Mouse (Mus musculus) adipocyte (in vitro differentiated cells): ENCODE measurements at regions not wholly inside any gene's neighbourhood (a gene's known extent, or its start where the extent isn't known, plus 50 kb on each side); places are given as distances from the start of the nearest gene placed in this dataset.
A peak's percentile ranks its signal among the peaks of the same experiment; 100 is the strongest.

Source experiments
- DNase-seq: peaks from one replicate; pipeline ENCODE4 v3.0.0-alpha.2; 2016; ENCODE audit warnings: low spot score

GRCm38 (mm10) chr2:109402556-109402955 is 122.0 kb upstream of the Mettl15 start:
- no peak for DNase-seq

GRCm38 (mm10) chr2:109404262-109404661 is 123.7 kb upstream of the Mettl15 start:
- no peak for DNase-seq

DNA sequence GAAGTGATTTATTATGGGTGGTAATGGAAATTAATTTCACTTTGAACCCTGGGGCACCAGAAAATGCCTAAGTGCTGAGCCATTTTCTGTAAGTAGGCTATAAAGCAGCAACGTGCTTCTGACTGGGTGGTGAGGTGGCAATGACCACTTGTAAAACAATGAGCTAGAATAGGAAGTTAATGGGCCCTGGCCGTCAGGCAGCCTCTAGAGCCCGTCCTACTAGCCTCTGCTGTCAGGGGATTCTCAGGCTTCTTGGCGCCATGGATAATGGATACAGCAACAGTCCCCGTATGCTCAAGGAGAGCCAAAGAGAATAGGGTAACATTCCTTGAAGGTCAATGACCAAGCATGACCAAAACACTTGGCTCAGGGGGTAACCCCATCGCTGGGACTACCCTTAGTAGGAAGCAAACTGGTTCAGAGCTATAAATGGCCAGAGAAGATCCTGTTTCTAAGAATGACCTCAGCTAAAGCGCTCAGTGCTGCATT is 126.1 kb upstream of the Mettl15 start:
- DNase-seq, result no peak

GRCm38 (mm10) chr2:109420098-109420497 is 139.6 kb upstream of the Mettl15 start:
- no peak for DNase-seq

DNA sequence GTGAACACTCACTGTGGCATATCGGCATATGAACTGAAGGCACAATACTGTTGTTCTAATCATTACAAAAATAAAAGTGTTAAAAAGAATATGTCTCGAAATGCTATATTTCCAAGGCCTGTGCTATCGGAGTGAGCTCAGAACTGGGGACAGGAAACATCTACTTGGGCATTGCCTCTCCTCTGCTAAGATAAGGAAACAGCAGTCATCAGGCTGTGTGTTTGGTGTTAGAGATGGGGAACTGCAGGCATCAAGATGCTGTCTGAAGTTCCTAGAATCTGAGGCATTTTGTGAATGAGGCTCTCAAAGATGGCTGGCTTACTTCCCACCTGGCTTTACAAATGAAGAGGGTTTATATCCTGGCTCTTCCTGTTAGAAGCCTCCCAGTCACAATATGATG is 150.6 kb upstream of the Mettl15 start:
- DNase-seq, result no peak

- no peak for DNase-seq
Observed at GRCm38 (mm10) chr2:109442551-109443120, 162.1 kb upstream of the Mettl15 start.

- no peak for DNase-seq
Observed at GRCm38 (mm10) chr2:109443521-109444066, 163.0 kb upstream of the Mettl15 start.

DNA sequence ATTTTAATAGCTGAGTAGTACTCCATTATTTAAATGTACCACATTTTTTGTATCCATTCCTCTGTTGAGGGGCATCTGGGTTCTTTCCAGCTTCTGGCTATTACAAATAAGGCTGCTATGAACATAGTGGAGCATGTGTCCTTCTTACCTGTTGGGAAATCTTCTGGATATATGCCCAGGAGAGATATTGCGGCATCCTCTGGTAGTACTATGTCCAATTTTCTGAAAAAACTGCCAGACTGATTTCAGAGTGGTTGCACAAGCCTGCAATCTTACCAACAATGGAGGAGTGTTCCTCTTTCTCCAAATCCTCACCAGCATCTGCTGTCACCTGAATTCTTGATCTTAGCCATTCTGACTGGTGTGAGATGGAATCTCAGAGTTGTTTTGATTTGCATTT is 181.7 kb upstream of the Mettl15 start:
- DNase-seq, result peak; percentile 22

DNA sequence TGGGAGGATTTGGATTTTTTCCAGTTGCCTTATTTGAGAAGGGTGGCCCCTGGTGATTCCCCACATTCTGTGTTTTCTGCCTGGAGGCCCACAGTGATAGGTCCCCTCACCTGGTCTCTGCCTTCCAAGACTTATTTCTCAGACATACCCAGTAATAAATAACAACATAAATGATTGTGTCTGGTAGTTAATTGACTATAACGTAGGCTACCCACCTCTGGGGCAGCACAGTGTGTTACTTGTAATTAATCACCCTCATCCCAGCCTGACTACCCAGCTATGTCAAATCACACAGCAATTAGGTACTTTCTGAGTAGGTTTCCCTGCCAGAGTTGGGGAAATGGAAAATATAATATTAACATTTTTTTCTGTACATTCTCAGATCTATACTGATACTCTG is 190.2 kb upstream of the Bdnf start:
- no peak for DNase-seq

DNA sequence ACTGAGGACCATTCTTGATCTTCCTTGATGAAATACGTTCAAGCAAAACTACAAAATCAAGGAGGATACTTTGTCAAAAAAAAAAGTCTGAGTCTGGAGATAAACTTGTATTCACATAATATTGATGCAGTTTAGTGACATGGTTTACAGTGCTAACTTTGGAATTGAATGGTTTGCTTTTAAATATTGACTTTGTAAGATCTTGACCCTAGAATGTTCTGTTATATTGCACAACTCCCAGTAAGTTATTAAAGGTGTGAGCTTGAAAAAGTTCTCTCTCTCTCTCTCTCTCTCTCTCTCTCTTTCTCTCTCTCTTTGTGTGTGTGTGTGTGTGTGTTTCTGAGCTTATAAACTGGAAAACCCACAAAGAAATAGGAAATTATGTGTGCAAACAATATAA is 186.9 kb upstream of the Bdnf start:
- DNase-seq, result no peak

DNA sequence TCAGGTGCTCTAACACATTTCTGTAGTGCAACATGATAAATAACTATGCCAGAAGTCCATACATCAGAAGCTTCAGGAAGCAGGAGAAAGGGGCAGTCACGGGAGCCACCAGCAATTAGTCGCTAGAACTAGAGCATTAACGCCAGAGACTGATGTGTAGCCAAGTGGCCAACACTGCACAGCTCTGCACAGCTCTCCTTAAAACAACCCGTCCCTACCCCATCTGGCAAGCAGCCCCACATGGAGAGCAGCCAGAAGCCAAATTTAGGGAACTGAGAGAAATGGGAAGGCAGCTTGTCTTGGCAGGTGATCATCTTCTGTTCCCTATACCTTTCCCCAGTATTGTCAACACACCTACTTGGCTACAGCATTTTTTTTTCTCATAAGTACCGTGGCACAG is 172.3 kb upstream of the Bdnf start:
- DNase-seq, result peak; percentile 50

DNA sequence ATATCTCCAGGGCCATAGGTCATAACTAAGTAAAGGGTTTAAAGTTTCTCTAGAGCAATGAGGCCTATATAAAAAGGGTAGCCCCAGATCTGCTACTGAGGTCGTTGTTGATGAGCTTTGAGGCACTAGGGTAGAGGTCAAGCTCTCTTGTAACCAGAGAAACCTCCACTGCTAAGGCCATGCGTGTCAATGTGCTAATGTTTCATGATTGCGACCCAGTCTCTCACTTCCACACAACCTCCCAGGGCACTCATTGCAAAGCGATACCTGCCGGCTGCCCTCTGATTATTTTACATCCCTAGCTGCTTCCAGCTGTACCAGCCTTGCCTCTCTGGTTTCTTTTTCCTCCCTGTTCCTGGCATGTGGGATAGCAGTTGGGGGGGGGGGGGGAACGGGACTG is 169.6 kb upstream of the Bdnf start:
- no peak for DNase-seq

DNA sequence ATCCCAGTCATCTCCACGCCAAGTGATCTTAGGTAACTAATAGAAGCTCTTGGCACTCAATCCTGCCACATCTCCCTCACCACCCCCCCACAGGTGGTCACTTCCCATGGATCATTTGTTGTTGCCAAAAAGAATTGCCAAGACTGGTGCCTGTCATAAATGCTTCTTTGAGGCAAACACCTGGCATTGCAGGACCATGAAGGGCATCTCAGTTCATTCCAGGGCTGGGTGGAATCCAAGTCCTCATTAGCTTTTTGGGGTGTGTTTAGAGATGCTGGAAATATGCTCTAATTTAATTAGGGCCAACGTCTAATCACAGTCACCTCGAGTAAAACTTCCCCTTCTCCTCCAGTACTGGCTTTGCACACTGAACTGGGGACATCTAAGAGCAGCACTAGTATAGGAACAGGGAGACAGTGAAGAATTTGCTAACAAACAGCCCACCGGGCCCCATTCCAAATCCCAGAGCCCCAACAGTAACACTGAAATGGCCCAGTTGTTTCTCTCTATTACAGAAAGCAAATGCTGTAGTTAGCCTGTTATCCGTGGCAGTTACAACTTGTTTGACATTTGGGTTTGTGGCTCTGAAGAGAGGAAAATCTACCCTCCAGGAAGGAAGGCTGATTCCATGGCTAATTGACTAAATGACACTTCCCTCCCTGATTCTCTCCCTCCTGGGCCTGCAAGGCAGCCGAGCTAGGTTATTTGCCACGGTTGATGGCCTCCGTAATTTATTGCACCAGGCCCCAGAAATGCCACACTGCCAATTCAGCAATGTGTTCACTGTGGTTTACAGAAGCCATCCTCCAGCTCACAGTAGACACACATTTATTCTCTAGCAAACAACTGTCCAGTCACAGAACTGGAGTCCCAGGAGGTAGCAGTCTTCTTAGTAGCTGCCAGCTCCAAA is 164.2 kb upstream of the Bdnf start:
- no peak for DNase-seq

GRCm38 (mm10) chr2:109511142-109511541 is 163.4 kb upstream of the Bdnf start:
- no peak for DNase-seq

DNA sequence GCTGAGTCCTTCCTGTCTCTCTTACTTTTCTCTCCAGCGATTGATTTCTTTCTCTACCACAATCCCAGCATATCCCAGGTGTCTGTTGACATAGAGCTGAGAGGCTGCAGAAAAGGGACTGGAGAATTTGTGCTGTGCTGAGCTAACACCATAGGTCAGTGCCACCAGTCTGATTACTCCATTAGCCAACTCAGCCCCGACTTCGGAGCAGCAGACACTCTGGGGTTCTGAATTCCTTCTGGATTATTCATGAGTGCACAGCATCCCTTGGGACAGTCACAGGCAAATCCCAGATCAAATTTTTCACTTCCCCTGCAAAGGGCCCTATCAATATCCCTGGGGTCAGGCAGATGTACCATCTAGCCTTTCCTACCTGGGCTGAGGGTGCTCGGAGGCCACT is 155.2 kb upstream of the Bdnf start:
- no peak for DNase-seq

DNA sequence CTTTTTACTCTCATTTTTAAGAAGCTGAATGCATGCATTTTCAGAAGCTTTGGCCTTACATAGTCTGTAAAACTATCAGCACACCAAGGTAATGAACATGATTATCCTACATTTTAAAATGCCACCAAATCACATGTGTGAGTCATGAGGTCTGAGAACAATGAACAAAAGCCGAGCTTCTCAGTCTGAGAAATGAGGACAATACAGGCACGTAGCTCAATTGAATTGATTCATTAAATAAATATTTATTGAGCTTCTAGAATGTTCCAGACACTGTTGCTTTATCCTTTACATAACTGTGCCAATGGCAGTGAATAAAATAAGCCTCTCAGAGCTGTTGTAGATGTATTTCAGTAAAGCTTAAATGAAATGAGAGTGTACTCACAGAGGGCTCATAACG is 154.0 kb upstream of the Bdnf start:
- no peak for DNase-seq

GRCm38 (mm10) chr2:109539519-109539918 is 135.0 kb upstream of the Bdnf start:
- DNase-seq, result no peak

DNA sequence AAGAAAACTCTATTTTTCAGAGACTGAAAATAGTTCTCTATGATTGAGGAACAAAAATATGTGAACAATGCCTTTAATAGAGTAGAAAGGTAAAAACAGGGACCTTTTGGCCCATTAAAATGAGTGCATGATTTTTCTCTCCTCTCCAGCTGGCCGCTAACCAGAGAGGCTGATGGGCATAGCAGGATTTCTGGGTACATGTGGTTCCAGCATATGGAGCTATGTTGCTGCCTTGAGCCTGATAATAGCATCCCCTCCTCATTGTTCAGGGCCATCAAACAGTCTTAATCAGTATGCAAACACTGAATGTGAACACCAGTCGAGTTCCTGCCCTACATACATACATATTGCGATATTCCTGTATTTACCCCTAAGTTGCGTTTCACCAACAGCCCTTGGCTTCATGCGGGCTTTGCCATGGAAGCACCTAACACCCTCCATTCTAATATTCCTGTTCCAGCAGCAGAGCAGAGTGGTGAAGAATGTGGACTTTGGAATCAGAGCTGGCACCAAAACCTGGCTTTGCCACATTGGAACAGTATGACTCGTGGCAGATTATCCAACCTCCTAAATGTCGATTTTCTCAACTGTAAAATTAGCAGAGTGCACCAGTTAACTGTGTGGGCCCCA is 127.9 kb upstream of the Bdnf start:
- no peak for DNase-seq

DNA sequence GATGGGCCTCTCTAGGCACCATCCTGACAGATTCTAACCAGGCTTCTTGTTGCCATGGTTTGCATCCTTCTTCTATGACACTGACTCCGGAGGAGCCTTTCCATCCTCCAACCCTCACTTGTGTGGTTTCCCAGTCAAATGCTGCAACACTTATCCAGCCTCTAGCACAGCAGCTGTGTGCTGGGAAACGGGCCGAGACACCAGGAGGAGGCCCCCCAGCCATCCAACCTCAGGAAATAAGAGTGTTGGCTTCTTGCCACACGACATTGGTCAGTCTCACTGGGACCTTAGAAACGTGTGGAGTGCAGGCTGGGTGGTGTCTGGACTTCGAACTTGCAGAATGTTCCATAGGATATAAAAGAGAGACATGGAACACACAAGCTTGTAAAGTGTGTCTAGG is 119.9 kb upstream of the Bdnf start:
- DNase-seq, result no peak

DNA sequence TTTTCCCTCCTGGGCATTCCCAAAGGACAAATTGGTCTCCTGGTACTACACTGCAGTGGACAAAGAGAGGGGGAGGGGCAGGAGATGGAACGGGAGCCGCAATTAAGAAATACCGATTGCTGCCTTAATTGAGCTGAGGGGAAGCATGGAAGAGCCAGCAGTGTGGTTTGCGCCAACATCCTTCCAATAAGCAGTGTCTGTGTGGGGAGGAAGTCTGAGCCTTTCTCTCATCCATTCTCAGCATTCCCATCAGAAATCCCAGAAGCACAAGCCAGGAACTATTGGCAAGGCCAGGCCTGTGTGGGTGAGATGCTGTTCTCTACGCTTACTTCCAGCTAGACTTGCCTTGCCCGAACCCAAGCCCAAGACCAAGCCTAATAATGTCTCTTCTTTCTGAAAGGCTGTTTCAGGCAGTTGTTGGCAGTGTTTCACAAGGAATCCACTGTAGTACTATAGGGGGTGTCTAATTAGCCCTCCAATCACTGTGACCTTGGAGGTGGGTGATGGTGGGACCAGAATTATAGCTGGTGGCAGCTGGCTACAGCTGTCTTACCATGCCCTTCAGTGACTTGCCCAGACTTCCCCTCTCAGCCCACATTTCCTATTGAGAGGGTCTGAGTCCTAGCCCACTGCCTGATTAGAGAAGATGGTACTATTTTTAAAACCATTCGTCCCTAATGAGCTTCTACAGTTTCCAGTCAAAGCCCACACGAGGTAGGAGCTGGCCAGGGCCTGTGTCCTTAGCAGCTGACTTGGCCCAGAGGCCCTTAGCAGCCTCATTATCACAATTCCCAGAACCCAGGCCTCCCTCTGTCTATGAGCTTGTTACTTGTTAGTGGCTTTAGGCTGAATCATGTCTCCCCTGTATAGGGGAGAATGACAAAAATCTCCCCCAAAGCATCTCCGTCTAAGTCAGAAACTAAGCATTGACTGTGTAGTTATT is 115.1 kb upstream of the Bdnf start:
- no peak for DNase-seq

DNA sequence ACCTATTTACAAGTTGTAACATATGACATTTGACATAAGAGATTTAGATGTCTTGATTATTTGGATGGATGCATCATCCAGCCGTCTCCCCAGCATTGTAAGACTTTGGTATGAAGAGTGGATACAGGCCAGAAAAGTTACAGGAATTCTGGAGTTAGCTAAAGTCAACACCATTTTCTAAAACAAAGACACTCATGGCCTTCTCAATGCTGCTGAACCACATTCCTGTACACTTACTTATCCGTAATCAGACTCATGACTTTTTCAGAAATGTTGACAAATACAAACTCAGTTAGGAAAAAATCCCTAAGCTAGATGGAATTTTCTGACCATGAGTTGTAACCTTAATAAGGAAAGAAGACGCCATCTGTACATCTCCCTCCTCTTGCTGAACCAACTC is 111.5 kb upstream of the Bdnf start:
- DNase-seq, result no peak

DNA sequence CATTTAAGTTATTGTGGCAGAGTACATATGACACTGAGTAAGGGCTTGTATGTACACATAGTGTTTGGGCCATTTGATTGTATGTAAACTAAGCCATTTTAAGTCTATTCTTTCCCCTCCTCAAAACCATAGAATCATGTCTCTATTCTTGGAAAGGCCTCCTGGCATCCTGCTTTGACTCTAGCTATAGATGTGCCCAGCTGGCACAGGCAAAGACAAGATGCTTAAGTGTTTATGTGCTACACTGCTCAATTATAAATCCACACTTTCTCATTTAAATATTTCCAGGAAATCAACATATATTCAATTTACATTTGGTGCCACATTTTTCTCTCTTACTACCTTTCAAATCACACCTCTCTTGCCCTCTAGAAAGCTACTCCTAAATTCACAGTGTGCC is 97.6 kb upstream of the Bdnf start:
- DNase-seq, result no peak
